Mouse (Mus musculus) thymus, adult 2 months (tissue): ENCODE data around the gene Cbfa2t3. TPM values are rescaled to one million over a fixed set of nuclear protein-coding genes. Genes with fewer than 3 reads are reported as not detected.

Experiments used
- DNase-seq: peaks from one replicate; pipeline ENCODE4 v3.0.0; 2021
- H3K27ac ChIP-seq: fragments of 200-500 bp; 2 replicates; pipeline ENCODE4 v1.5.1; 2012; ENCODE audit warnings: low read length, control low read depth; ENCODE audit not compliant: control insufficient read depth, insufficient read depth
- H3K27me3 ChIP-seq: fragments of 200-500 bp; 2 replicates; pipeline ENCODE4 v1.6.1; 2012; ENCODE audit warnings: mild to moderate bottlenecking, low read length, moderate library complexity, mixed read lengths; ENCODE audit not compliant: control insufficient read depth, insufficient read depth
- H3K36me3 ChIP-seq: fragments of 200-500 bp; 2 replicates; pipeline ENCODE4 v1.6.1; 2012; ENCODE audit warnings: mild to moderate bottlenecking, low read length, moderate library complexity; ENCODE audit not compliant: control insufficient read depth, insufficient read depth
- H3K4me1 ChIP-seq: fragments of 200-500 bp; replicated peaks from 2 replicates; pipeline ENCODE4 v1.6.1; 2012; ENCODE audit warnings: low read length; ENCODE audit not compliant: control insufficient read depth, insufficient read depth
- H3K4me3 ChIP-seq: fragments of 200-500 bp; 2 replicates; pipeline ENCODE4 v1.5.1; 2012; ENCODE audit warnings: mild to moderate bottlenecking, low read length, control low read depth, moderate library complexity; ENCODE audit not compliant: control insufficient read depth, insufficient read depth
- CTCF ChIP-seq: fragments of 200-500 bp; IDR thresholded peaks from 2 replicates; pipeline ENCODE4 v1.5.1; 2012; ENCODE audit warnings: mild to moderate bottlenecking, control low read depth, low read length, moderate library complexity, borderline replicate concordance; ENCODE audit not compliant: control insufficient read depth, poor library complexity, insufficient read depth; ENCODE audit errors: extremely low read depth
- POLR2A ChIP-seq: fragments of 200-500 bp; IDR thresholded peaks from 2 replicates; pipeline ENCODE4 v1.6.1; 2012; ENCODE audit warnings: mild to moderate bottlenecking, low read length, control low read depth, moderate library complexity; ENCODE audit not compliant: control insufficient read depth, poor library complexity, insufficient read depth; ENCODE audit errors: extremely low read depth
- WGBS: fragments of 180-500 bp; shearing (Covaris S2); methylation state at CpG from one replicate; pipeline ENCODE4 v1.1.7; 2018; 5-methylcytosine and 5-hydroxymethylcytosine counted together
- polyA plus RNA-seq: library from polyadenylated mRNA; depleted of rRNA; stranded (reverse); fragments of >200 nt; gene quantifications from 2 replicates; pipeline ENCODE4 v1.2.3, GENCODE M21; 2012

Cbfa2t3 gene
- polyA plus RNA-seq, 1 experiment, result 62.3 TPM

DNA sequence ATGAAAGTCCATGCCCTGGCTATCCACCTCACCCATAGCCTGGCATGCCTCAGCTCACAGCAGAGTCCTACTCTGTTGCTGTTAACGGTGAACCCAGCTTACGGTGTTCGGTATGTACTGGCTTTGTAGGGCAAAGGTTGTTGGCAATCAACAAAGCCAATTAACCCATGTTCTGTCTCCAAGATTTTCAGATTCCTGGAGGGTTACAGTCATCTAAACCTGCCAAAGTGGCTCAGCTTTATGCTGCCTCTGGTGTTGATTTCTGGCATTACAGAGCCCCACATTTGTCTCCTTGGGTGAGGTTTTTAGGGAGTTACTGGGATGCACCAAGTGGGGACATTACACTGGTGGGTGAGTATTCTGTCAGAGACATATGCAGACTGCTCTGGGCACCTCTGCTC is 1.7 kb downstream of the Cbfa2t3 start:
- Histone ChIP-seq H3K4me3 (peak overlapping the region; percentile 55), H3K4me1 (peaks cover 91% of the 10 kb centered on the region), H3K27ac (peak overlapping the region; percentile 63; the same call in 1 of the 2 replicates), H3K36me3 (no peaks in the 10 kb centered on the region; the same call in 1 of the 2 replicates), H3K27me3 (no peaks in the 10 kb centered on the region)
- peak; percentile 64 for DNase-seq
- WGBS, result 6% methylated on average over 3 of the region's 3 CpGs
- TF ChIP-seq CTCF (no peak), POLR2A (no peak)

DNA sequence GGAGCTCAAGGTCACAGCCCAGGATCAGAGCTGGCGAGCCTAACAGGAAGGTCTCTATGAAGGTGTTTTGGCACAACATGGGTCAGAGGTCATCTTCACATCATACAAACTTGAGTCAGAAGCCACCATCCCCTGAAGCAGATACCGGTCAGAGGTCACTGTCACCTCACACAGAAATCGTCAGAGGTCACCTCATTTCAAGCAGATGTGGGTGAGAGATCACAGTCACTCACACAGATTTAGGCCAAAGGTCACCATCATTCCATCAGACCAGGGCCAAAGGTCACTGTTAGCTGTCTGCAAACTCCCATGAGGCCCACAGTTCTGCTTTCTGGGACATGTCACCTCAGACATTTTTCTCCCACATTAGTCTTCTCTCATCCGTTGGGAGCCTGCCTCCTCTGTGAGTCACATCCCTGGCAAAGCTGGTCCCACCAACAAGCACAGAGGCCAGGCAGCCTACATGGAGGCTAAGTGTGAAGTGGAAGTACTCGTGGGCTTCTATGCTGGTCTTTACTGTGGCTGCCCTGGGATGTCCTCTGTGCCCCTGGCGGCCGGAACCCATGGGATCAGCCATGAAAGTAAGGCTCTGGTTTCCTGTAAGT is 3.4 kb downstream of the Cbfa2t3 start:
- WGBS, result 56% methylated on average over 7 of the region's 7 CpGs
- TF ChIP-seq POLR2A (no peak), CTCF (no peak)
- peaks cover 91% of the 10 kb centered on the region for H3K4me1 ChIP-seq
- no peaks in the 10 kb centered on the region; the same call in 1 of the 2 replicates for H3K36me3 ChIP-seq
- peak overlapping the region; percentile 15; the same call in 1 of the 2 replicates for H3K4me3 ChIP-seq
- no peak for DNase-seq
- no peak overlapping the region for H3K27ac ChIP-seq
- H3K27me3 ChIP-seq, result no peaks in the 10 kb centered on the region

- H3K36me3 ChIP-seq, result no peaks in the 10 kb centered on the region; the same call in 1 of the 2 replicates
- TF ChIP-seq POLR2A (no peak), CTCF (no peak)
These were observed 6.8 kb downstream of the Cbfa2t3 start for GRCm38 (mm10) chr8:122692152-122692551.

DNA sequence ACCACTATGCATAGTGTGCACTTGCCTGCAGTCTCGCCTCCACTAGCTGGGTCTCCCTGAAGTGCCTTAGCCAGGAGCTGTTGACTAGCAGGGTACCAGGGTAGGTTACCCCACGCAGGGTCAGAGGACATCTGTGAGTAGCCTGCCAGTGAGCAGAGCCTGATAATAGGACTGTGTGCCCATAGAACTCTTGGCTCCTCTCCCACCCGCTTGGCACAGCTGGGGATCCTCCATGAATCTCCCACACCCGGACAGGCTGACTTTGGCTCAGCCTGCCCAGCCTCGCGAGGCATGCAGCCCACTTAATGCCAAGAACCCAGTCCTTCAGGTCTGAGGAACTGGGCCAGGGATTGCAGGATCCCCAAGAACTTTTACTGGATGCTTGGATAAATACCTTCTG is 7.9 kb downstream of the Cbfa2t3 start:
- H3K4me1 ChIP-seq, result peaks cover 55% of the 10 kb centered on the region
- 91% methylated on average over 6 of the region's 6 CpGs for WGBS
- H3K27me3 ChIP-seq, result no peaks in the 10 kb centered on the region
- no peak for DNase-seq
- H3K27ac ChIP-seq, result peak overlapping the region; percentile 13; the same call in 1 of the 2 replicates
- no peak overlapping the region for H3K4me3 ChIP-seq
- no peaks in the 10 kb centered on the region; the same call in 1 of the 2 replicates for H3K36me3 ChIP-seq
- TF ChIP-seq CTCF, result no peak
- TF ChIP-seq POLR2A, result no peak

More at GRCm38 (mm10) chr8:122692152-122692551, 6.8 kb downstream of the Cbfa2t3 start:
- DNase-seq, result no peak
- WGBS, result 90% methylated on average over 8 of the region's 8 CpGs
- Histone ChIP-seq H3K27ac (0 out of 2 replicates have a peak overlapping the region, but pooled peaks have one; percentile 10), H3K4me1 (peaks cover 66% of the 10 kb centered on the region), H3K27me3 (no peaks in the 10 kb centered on the region), H3K4me3 (no peak overlapping the region)

DNA sequence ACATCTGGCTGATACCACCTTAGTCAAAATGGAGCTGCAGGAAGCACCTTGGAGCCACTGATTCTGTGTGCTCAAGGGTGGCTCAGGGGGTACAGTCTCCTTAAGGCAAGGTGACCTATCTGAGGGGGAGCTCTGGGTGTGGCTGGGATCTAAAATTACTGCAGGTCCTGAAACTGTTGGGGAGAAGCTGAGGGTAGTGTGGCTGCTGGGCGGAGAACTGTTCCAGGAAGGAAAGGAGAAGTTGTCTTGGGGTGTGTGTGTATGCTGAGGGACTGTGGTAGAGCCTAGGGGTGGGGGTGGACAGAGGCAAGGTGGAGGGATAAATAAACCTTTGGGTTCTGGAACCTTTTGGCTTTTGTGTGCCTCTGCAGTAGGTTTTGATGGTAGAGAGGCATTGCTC is 9.6 kb downstream of the Cbfa2t3 start:
- no peak for TF ChIP-seq POLR2A
- WGBS, result 90% methylated on average over 1 of the region's 1 CpGs
- DNase-seq, result no peak
- Histone ChIP-seq H3K36me3 (no peaks in the 10 kb centered on the region; the same call in 1 of the 2 replicates), H3K27me3 (no peaks in the 10 kb centered on the region), H3K4me3 (no peak overlapping the region), H3K4me1 (peaks cover 38% of the 10 kb centered on the region), H3K27ac (no peak overlapping the region)

- no peak for TF ChIP-seq POLR2A
- TF ChIP-seq CTCF, result no peak
- Histone ChIP-seq H3K4me3 (no peak overlapping the region), H3K27me3 (no peaks in the 10 kb centered on the region), H3K36me3 (no peaks in the 10 kb centered on the region), H3K4me1 (peaks cover 24% of the 10 kb centered on the region), H3K27ac (no peak overlapping the region)
- WGBS, result 95% methylated on average over 9 of the region's 9 CpGs
- no peak for DNase-seq
These were observed 12.0 kb downstream of the Cbfa2t3 start for GRCm38 (mm10) chr8:122686879-122687278.
